Mouse (Mus musculus): ENCODE measurements around the gene Mcf2l.
A peak's percentile ranks its signal among the peaks of the same experiment; 100 is the strongest.

Gene Mcf2l

GRCm38 (mm10) chr8:12991411-12991810 lies 117.8 kb downstream of the Mcf2l start:
- no peak for DNase-seq (ENCODE audit: low spot score in 2 of 2)

GRCm38 (mm10) chr8:12994468-12994867 lies 120.9 kb downstream of the Mcf2l start:
- no peak for DNase-seq (ENCODE audit: low spot score in 2 of 2)

GRCm38 (mm10) chr8:12995481-12995880 lies 121.9 kb downstream of the Mcf2l start:
- DNase-seq (ENCODE audit: low spot score in 2 of 2): no peak

- peak in 1 of 2 experiments; percentile 28 for DNase-seq (ENCODE audit: low spot score in 2 of 2)
Observed at GRCm38 (mm10) chr8:12996831-12997275, 123.2 kb downstream of the Mcf2l start.

- DNase-seq (ENCODE audit: low spot score in 2 of 2): no peak
Observed at GRCm38 (mm10) chr8:12998331-12998730, 124.7 kb downstream of the Mcf2l start.

- no peak for DNase-seq (ENCODE audit: low spot score in 2 of 2)
Observed at GRCm38 (mm10) chr8:12999793-13000192, 126.2 kb downstream of the Mcf2l start.

GRCm38 (mm10) chr8:13007458-13007857 lies 133.9 kb downstream of the Mcf2l start:
- no peak for DNase-seq (ENCODE audit: low spot score in 2 of 2)

GRCm38 (mm10) chr8:13010313-13010712 lies 136.7 kb downstream of the Mcf2l start:
- no peak for DNase-seq (ENCODE audit: low spot score in 2 of 2)

- DNase-seq (ENCODE audit: low spot score in 2 of 2): no peak
Observed at GRCm38 (mm10) chr8:13019560-13019959, 146.0 kb downstream of the Mcf2l start.

- DNase-seq (ENCODE audit: low spot score in 2 of 2): no peak
Observed at GRCm38 (mm10) chr8:13021830-13022229, 148.2 kb downstream of the Mcf2l start.

- DNase-seq (ENCODE audit: low spot score in 2 of 2): no peak
Observed at GRCm38 (mm10) chr8:13025487-13026224, 152.1 kb downstream of the Mcf2l start, which contains the start of gene F7. F7 (plus strand) TSS chr8:13026034.

GRCm38 (mm10) chr8:13027615-13028014 lies 154.0 kb downstream of the Mcf2l start:
- DNase-seq (ENCODE audit: low spot score in 2 of 2): no peak

GRCm38 (mm10) chr8:13028482-13028881 lies 154.9 kb downstream of the Mcf2l start:
- no peak for DNase-seq (ENCODE audit: low spot score in 2 of 2)

GRCm38 (mm10) chr8:13036346-13036812 lies 162.8 kb downstream of the Mcf2l start:
- DNase-seq (ENCODE audit: low spot score in 2 of 2): no peak

- DNase-seq (ENCODE audit: low spot score in 2 of 2): no peak
Observed at GRCm38 (mm10) chr8:13037015-13037414, 163.4 kb downstream of the Mcf2l start, which contains the start of gene F10. F10 (plus strand) TSS chr8:13037308.

GRCm38 (mm10) chr8:13037569-13037968 lies 164.0 kb downstream of the Mcf2l start:
- no peak for DNase-seq (ENCODE audit: low spot score in 2 of 2)

GRCm38 (mm10) chr8:13039054-13039453 lies 165.4 kb downstream of the Mcf2l start:
- DNase-seq (ENCODE audit: low spot score in 2 of 2): no peak

- no peak for DNase-seq (ENCODE audit: low spot score in 2 of 2)
Observed at GRCm38 (mm10) chr8:13041459-13041858, 167.9 kb downstream of the Mcf2l start.

GRCm38 (mm10) chr8:13047652-13048051 lies 174.0 kb downstream of the Mcf2l start:
- DNase-seq (ENCODE audit: low spot score in 2 of 2): no peak

GRCm38 (mm10) chr8:13050550-13050949 lies 176.9 kb downstream of the Mcf2l start:
- no peak for DNase-seq (ENCODE audit: low spot score in 2 of 2)

- DNase-seq (ENCODE audit: low spot score in 2 of 2): no peak
Observed at GRCm38 (mm10) chr8:13057351-13057750, 183.7 kb downstream of the Mcf2l start.

GRCm38 (mm10) chr8:13060441-13061150 lies 187.0 kb downstream of the Mcf2l start, which contains the start of gene Proz:
Proz (plus strand) TSS chr8:13060914.
- no peak for DNase-seq (ENCODE audit: low spot score in 2 of 2)

GRCm38 (mm10) chr8:13063112-13063511 lies 189.5 kb downstream of the Mcf2l start:
- DNase-seq (ENCODE audit: low spot score in 2 of 2): no peak
